ENCODE assay signal across 31 mouse cellular contexts in the genomic region with DNA sequence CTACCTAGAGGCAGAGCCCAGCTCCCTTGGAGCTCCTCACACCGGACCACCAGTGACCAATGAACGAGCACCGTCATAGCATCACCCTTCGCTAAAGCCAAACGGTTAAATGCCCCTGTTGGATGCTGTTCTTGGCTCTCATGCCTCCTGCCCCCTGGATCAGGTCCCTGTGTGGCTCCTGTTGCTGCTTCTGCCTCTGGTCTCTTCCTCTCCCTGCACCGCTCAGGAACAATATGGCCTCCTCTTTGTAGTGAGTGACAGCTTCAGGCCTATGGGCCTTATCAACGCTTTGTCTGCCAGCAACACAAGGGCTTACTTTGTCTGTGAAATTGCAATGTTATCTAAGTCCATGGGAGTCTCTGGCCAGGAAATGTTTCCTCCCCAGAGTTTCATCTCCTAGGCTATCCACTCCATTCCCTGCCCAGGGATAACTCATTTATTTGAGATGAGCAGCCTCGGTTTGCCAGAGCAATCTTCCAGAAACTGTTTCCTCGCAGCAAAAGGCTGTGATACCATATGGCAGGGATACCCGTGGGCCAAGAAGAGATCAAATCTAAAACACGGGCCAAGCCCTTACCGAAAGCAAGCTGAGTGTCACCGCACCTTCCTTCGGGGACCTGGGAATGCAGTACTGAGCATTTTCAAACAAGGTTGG. TPM values are rescaled to one million over a fixed set of nuclear protein-coding genes. Genes with fewer than 3 reads are reported as not detected.
DNase-seq lines count a peak whose midpoint lies in the region; ATAC-seq and TF ChIP-seq lines count a peak whose summit lies in the region.
"Had no signal": no experiment of that assay in that cellular context is flagged by ENCODE, and none has a peak within 500 bp of the region (broad histone marks: within the 10 kb centered on the region; RNA-seq: fewer than 3 reads in every experiment).

No protein-coding gene starts in this region.

- no peaks in the 10 kb centered on the region for H3K4me1 ChIP-seq in stomach, postnatal 0 days (replicated peaks; ENCODE audit: control insufficient read depth, insufficient read depth)
- H3K4me1 ChIP-seq: heart, embryonic 15.5 days; limb, embryonic 12.5 days; liver, embryonic 15.5 days; stomach, embryonic 15.5 days had no signal

- TF ChIP-seq CTCF in brain, embryonic 14.5 days (IDR thresholded peaks at IDR 0.05; ENCODE audit: borderline replicate concordance, extremely low read depth, insufficient read depth, insufficient read length), result no peak
- no peak for TF ChIP-seq CTCF in stomach, postnatal 0 days (IDR thresholded peaks at IDR 0.05; ENCODE audit: low read depth)

- H3K27me3 ChIP-seq in stomach, postnatal 0 days (ENCODE audit: control insufficient read depth, insufficient read depth, low read length), result no peaks in the 10 kb centered on the region
- H3K27me3 ChIP-seq: embryonic facial prominence, embryonic 12.5 days; heart, embryonic 15.5 days; limb, embryonic 12.5 days; liver, embryonic 15.5 days; stomach, embryonic 15.5 days had no signal

- no peak for TF ChIP-seq EP300 in stomach, postnatal 0 days (optimal IDR thresholded peaks at IDR 0.05)

- no peaks in the 10 kb centered on the region for H3K36me3 ChIP-seq in stomach, postnatal 0 days (ENCODE audit: control insufficient read depth, insufficient read depth, low read length)
- H3K36me3 ChIP-seq: embryonic facial prominence, embryonic 12.5 days; heart, embryonic 10.5 days; heart, embryonic 15.5 days; limb, embryonic 12.5 days; liver, embryonic 15.5 days; stomach, embryonic 15.5 days had no signal

- TF ChIP-seq POLR2A in brain, embryonic 14.5 days (IDR thresholded peaks at IDR 0.05; ENCODE audit: borderline replicate concordance, extremely low read depth, insufficient read depth, insufficient read length, poor library complexity, severe bottlenecking), result no peak

- ATAC-seq in stomach, postnatal 0 days (ENCODE audit: low FRiP score, low TSS enrichment), result no peak
- ATAC-seq: CD4-positive, CD25-positive, alpha-beta regulatory T cell, adult 4 months; inflammation-experienced regulatory T-cells, adult 6 months had no signal

- peak; percentile 76 for DNase-seq in heart, adult 11 months
- no peak for DNase-seq in heart, postnatal 4 days
- peak; percentile 50 for DNase-seq in brain, embryonic 14.5 days (ENCODE audit: low read depth)
- DNase-seq in cerebellum, adult 18-20 months, result peak; percentile 82 to 92
- peak; percentile 81 to 86 for DNase-seq in cerebellum, postnatal 10 days
- no peak for DNase-seq in kidney, postnatal 36 days
- DNase-seq in gastrocnemius, postnatal 4 days (ENCODE audit: low spot score in 2 of 2), result no peak
- no peak for DNase-seq in stomach, postnatal 0 days (ENCODE audit: low spot score)
- DNase-seq: adrenal gland, postnatal 14 days; gastrocnemius, postnatal 10 days; heart, postnatal 36 days; kidney, adult 11 months; kidney, postnatal 14 days; lung, embryonic 14.5 days; lung, postnatal 14 days; midbrain, embryonic 14.5 days; retina, postnatal 1 day; right cerebral cortex, postnatal 25 days; thymus, postnatal 14 days had no signal

- no peak overlapping the region for H3K9ac ChIP-seq in stomach, postnatal 0 days (ENCODE audit: low read length)
- H3K9ac ChIP-seq: embryonic facial prominence, embryonic 12.5 days; heart, embryonic 15.5 days; hindbrain, embryonic 14.5 days; limb, embryonic 12.5 days; liver, embryonic 15.5 days; lung, embryonic 14.5 days; stomach, embryonic 15.5 days had no signal

- no peaks in the 10 kb centered on the region for H3K9me3 ChIP-seq in stomach, postnatal 0 days (ENCODE audit: control insufficient read depth, low read length)
- H3K9me3 ChIP-seq: embryonic facial prominence, embryonic 12.5 days; heart, embryonic 10.5 days; heart, embryonic 15.5 days; limb, embryonic 12.5 days; liver, embryonic 15.5 days; stomach, embryonic 15.5 days had no signal

- WGBS in stomach, postnatal 0 days, result 93% methylated on average over 14 of the region's 14 CpGs

- no peak overlapping the region for H3K4me2 ChIP-seq in stomach, postnatal 0 days (replicated peaks; ENCODE audit: low read depth)
- H3K4me2 ChIP-seq: embryonic facial prominence, embryonic 12.5 days; heart, embryonic 15.5 days; hindbrain, embryonic 14.5 days; limb, embryonic 12.5 days; liver, embryonic 15.5 days; lung, embryonic 14.5 days; stomach, embryonic 15.5 days had no signal

- H3K4me3 ChIP-seq in stomach, postnatal 0 days (ENCODE audit: low read depth, low read length), result no peak overlapping the region
- H3K4me3 ChIP-seq: embryonic facial prominence, embryonic 12.5 days; heart, embryonic 10.5 days; heart, embryonic 15.5 days; limb, embryonic 12.5 days; liver, embryonic 15.5 days; stomach, embryonic 15.5 days had no signal

- no peak overlapping the region for H3K27ac ChIP-seq in stomach, postnatal 0 days (replicated peaks)
- H3K27ac ChIP-seq: embryonic facial prominence, embryonic 12.5 days; heart, embryonic 10.5 days; heart, embryonic 15.5 days; hindbrain, embryonic 14.5 days; limb, embryonic 12.5 days; liver, embryonic 15.5 days; stomach, embryonic 15.5 days had no signal

RNA-seq across cellular contexts. Expression of a gene that starts 25.5 kb away (rescaled TPM):
- total RNA-seq in heart, postnatal 4 days (2021), result under 1 TPM; 0.10 to 0.11 TPM
- 3.7 and 5.8 TPM in 2 replicates for polyA plus RNA-seq in brain, embryonic 14.5 days (2012; rRNA removed)
- under 1 TPM; 0.42 to 0.47 TPM for total RNA-seq in gastrocnemius, postnatal 4 days (2021)
- polyA plus RNA-seq in stomach, postnatal 0 days (2015; fragmentation: Nextera tagmentation; extraction: Ambion mirVana), result 0.47 and 0.56 TPM in 2 replicates
- total RNA-seq: granulocyte monocyte progenitor cell, adult 5-6 weeks; heart, postnatal 36 days; monocyte, adult 5-6 weeks had no signal
- polyA plus RNA-seq: CD4-positive, CD25-positive, alpha-beta regulatory T cell, adult 4 months; inflammation-experienced regulatory T-cells, adult 6 months; kidney, embryonic 14.5 days had no signal

RNA-seq across cellular contexts. Expression of a gene that starts 58.7 kb away (rescaled TPM):
- total RNA-seq in heart, postnatal 4 days (2021), result 100 to 1,000 TPM; 341 to 353 TPM
- 63.1 and 66.7 TPM in 2 replicates for polyA plus RNA-seq in brain, embryonic 14.5 days (2012; rRNA removed)
- 100 to 1,000 TPM; 102 to 115 TPM for total RNA-seq in gastrocnemius, postnatal 4 days (2021)
- polyA plus RNA-seq in stomach, postnatal 0 days (2015; fragmentation: Nextera tagmentation; extraction: Ambion mirVana), result 49.3 and 51.1 TPM in 2 replicates

Comparison
In these comparisons a context has a peak if more than half of its experiments do, and no peak if none do; other contexts are left out.
1. DNase-seq: peak in heart, adult 11 months (single experiment), brain, embryonic 14.5 days (single experiment), cerebellum, adult 18-20 months (2 of 2) and cerebellum, postnatal 10 days (2 of 2); none in heart, postnatal 4 days (single experiment), kidney, postnatal 36 days (0 of 2), gastrocnemius, postnatal 4 days (0 of 2) and stomach, postnatal 0 days (single experiment).